Mouse (Mus musculus): ENCODE results near the gene Gm1979.
"Not testable (repeated sequence)": the region's sequence is repeated elsewhere in the genome, so short reads cannot be mapped to it uniquely, and the experiment has no call there.

Gm1979 gene

GRCm38 (mm10) chr5:26004698-26005097 lies at the start of gene Gm1979:
Gene Gm1979 (minus strand): TSS chr5:26004798.
- not testable (repeated sequence) for DNase-seq

- not testable (repeated sequence) for DNase-seq
These were observed 34.9 kb upstream of the Gm1979 start, which contains the start of gene Speer4a for GRCm38 (mm10) chr5:26039458-26039857. Gene Speer4a (minus strand): TSS chr5:26039558.

DNA sequence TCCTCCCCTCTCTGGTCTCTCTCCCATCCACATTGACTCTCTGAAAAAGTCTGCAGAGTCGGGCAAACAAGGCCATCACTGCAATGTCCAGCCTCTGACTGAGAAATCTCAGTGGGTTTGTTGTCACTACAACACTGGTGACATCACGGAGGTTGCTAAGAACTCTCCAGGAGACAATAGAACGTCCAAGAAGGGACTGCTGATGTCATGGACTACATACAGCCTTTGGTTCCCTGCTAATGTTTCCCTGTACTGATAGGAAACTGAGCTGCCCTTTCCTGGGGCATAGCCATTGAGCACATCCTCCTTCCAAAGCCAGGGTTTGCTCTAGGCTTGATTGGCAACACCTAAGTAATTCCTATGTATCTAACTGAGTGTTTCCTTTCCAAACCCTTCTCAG lies 18.2 kb upstream of the Gm1979 start, which contains the start of gene Gm5862:
Gene Gm5862, minus strand, starts transcription at position 101 of the 400 bp plus-strand sequence.
- DNase-seq: not testable (repeated sequence)

DNA sequence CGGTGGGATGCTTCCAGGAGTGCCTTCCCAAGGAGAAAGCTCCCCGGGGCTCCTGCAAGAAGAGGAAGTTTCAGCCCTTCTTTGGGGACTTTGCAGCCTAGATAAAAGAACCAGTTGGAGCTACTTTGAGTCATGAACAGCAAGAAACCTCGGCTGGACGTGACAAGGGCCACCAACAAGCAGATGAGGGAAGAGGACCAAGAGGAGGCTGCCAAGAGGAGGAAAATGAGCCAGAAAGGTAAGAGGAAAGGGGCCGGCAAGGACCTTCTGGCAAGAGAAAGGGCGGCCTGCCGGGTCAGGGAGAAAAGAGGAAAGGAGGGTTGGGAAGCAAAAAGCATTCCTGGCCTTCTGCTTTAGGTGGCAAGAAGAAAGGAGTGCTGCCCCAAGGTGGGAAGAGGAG lies 3.1 kb upstream of the Gm1979 start:
- DNase-seq: not testable (repeated sequence)

DNA sequence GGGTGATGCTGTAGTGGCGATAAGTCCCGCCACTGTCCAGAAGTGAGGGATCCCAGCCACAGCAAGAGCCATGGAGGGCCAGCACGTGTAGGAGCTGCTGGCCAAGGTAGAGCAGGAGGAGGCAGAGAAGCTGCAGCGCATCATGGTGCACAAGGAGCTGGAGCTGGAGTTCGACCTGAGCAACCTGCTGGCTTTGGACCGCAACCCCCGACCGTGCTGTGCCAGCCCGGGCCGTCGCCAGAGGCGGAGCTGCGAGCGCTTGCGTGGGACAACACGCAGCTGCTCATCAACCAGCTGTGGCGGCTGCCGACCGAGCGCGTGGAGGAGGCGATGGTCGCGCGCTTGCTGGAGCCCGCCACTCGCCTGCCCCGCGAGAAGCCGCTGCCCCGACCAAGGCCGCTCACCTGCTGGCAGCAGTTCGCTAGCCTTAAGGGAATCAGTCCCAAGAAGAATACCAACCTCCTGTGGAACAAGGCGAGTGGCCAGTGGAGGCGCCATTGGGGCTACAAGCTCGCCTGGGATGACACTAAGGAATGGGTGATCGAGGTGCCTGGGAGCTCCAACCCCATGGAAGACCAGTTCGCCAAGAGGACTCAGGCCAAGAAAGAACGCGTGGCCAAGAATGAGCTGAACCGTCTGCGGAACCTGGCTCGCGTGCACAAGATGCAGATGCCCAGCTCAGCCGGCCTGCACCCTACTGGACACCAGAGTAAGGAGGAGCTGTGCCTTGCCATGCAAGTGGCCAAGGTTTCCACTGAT lies 2.5 kb upstream of the Gm1979 start:
- peak; percentile 4 for DNase-seq

- not testable (repeated sequence) for DNase-seq
These were observed 16.0 kb downstream of the Gm1979 start, which contains the start of gene Gm21698 for GRCm38 (mm10) chr5:25988550-25988949. Gene Gm21698 (minus strand): TSS chr5:25988650.

DNA sequence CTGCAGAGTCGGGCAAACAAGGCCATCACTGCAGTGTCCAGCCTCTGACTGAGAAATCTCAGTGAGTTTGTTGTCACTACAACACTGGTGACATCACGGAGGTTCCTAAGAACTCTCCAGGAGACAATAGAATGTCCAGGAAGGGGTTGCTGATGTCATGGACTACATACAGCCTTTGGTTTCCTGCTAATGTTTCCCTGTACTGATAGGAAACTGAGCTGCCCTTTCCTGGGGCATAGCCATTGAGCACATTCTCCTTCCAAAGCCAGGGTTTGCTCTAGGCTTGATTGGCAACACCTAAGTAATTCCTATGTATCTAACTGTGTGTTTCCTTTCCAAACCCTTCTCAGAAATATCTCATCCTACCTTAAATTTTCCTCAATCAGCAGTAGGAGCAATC lies 32.0 kb downstream of the Gm1979 start, which contains the start of gene Gm21680:
Gene Gm21680, minus strand, starts transcription at position 101 of the 400 bp plus-strand sequence.
- not testable (repeated sequence) for DNase-seq

DNA sequence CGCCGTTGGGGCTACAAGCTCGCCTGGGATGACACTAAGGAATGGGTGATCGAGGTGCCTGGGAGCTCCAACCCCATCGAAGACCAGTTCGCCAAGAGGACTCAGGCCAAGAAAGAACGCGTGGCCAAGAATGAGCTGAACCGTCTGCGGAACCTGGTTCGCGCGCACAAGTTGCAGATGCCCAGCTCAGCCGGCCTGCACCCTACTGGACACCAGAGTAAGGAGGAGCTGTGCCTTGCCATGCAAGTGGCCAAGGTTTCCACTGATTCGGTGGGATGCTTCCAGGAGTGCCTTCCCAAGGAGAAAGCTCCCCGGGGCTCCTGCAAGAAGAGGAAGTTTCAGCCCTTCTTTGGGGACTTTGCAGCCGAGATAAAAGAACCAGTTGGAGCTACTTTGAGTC lies 47.5 kb downstream of the Gm1979 start:
- not testable (repeated sequence) for DNase-seq

DNA sequence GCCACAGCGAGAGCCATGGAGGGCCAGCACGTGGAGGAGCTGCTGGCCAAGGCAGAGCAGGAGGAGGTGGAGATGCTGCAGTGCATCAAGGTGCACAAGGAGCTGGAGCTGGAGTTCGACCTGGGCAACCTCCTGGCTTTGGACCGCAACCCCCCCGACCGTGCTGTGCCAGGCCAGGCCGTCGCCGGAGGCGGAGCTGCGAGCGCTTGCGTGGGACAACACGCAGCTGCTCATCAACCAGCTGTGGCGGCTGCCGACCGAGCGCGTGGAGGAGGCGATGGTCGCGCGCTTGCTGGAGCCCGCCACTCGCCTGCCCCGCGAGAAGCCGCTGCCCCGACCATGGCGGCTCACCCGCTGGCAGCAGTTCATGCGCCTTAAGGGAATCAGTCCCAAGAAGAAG lies 48.0 kb downstream of the Gm1979 start:
- not testable (repeated sequence) for DNase-seq

DNA sequence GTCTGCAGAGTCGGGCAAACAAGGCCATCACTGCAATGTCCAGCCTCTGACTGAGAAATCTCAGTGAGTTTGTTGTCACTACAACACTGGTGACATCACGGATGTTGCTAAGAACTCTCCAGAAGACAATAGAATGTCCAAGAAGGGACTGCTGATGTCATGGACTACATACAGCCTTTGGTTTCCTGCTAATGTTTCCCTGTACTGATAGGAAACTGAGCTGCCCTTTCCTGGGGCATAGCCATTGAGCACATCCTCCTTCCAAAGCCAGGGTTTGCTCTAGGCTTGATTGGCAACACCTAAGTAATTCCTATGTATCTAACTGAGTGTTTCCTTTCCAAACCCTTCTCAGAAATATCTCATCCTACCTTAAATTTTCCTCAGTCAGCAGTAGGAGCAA lies 50.3 kb downstream of the Gm1979 start, which contains the start of gene Gm21671:
Gene Gm21671, minus strand, starts transcription at position 101 of the 400 bp plus-strand sequence.
- DNase-seq: not testable (repeated sequence)

Data from thymus, postnatal 4 days (tissue).